Mouse (Mus musculus) heart, postnatal 4 days (tissue): ENCODE measurements around the gene Vmn2r115. TPM values are rescaled to one million over a fixed set of nuclear protein-coding genes. Genes with fewer than 3 reads are reported as not detected.
"Not testable (repeated sequence)": the region's sequence is repeated elsewhere in the genome, so short reads cannot be mapped to it uniquely, and the experiment has no call there.

ENCODE experiments used
- DNase-seq: peaks from one replicate; pipeline ENCODE4 v3.0.0; 2021
- total RNA-seq, 2 experiments: library from RNA; stranded (reverse); gene quantifications; 2 replicates each; pipeline ENCODE4 v1.2.3; 2021

The Vmn2r115 gene
- total RNA-seq = not detected

DNA sequence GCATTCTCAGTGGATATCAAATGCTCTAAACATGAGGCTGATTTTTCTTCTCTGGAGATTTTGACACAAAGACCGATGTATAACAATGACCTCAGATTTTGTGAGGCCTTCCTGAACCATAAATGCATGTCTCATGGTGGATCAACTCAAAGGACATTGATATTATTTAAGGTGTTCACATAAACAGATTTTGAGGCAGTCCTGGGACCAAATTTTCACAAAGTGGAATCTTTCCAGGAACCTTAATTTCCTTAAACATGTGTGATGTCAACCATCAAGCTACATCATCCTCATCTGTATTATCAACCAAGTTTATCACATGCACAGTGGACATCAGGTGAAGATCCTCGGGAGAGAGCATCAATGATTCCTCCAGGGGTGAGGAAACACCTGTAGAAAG is at the start of gene Vmn2r115:
TSS of gene Vmn2r115 (plus strand) at position 301 of the 400 bp plus-strand sequence.
- DNase-seq = not testable (repeated sequence)

DNA sequence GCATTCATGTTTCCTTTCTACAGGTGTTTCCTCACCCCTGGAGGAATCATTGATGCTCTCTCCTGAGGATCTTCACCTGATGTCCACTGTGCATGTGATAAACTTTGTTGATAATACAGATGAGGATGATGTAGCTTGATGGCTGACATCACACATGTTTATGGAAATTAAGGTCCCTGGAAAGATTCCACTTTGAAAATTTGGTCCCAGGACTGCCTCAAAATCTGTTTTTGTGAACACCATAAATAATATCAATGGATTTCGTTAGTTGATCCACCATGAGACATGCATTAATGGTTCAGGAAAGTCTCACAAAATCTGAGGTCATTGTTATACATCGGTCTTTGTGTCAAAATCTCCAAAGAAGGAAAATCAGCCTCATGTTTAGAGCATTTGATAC is 31.1 kb upstream of the Vmn2r115 start, which contains the start of gene Vmn2r114:
TSS of gene Vmn2r114 (minus strand) at position 101 of the 400 bp plus-strand sequence.
- DNase-seq = not testable (repeated sequence)

DNA sequence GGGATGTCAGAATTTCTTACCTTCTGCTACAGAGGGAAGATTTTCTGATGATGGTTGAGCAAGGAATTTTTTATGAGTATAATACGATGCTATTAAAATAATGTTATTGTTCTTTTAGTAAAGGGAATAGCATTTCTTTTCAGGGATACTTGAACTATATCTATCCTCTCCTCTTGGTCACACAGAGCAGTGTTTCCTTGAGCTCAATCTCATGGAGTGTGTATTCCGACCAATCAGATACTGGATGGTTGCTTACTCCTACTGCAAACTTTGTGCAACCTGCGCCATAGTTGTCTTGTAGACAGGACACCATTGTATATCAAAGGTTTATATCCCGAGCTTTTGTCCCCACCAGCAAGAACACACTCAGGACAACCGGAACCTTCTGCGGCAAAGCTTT is 12.9 kb upstream of the Vmn2r115 start:
- no peak for DNase-seq

DNA sequence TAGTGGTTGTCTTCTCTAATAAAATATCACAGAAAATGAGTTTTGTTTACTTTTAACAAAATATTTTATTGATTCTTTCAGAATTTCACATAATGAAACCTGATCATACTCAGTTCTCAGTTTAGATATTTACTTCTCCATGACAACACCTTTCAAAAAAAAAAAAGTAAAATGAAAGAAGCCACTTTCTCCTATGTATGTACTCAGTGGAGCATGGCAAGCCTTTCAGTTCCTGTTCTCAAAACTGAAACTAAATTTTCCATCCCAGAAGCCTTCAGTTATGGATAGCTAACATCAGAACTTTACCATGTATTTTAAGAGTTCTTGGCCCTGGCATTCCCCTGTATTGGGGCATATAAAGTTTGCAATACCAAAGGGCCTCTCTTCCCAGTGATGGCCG is 8.1 kb downstream of the Vmn2r115 start:
- DNase-seq = no peak

DNA sequence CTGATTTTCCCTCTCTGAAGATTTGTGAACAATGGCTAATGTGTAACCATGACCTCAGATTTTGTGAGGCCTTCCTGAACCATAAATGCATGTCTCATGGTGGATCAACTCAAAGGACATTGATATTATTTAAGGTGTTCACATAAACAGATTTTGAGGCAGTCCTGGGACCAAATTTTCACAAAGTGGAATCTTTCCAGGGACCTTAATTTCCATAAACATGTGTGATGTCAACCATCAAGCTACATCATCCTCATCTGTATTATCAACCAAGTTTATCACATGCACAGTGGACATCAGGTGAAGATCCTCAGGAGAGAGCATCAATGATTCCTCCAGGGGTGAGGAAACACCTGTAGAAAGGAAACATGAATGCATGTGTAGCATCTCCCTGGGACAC is 40.8 kb downstream of the Vmn2r115 start, which contains the start of gene Vmn2r116:
TSS of gene Vmn2r116 (plus strand) at position 301 of the 400 bp plus-strand sequence.
- not testable (repeated sequence) for DNase-seq

Other genes starting within 250 kb of the Vmn2r115 start
- 1 to 10 TPM; 7.3 to 8.2 TPM for gene Zfp40, start 150.5 kb upstream of the Vmn2r115 start, total RNA-seq
- gene Vmn2r114, start 31.2 kb upstream of the Vmn2r115 start, total RNA-seq = not detected
- gene Vmn2r116, start 40.9 kb downstream of the Vmn2r115 start, total RNA-seq = not detected
- gene Vmn2r117, start 136.0 kb downstream of the Vmn2r115 start, total RNA-seq = not detected
- gene Zfp213, start 220.5 kb downstream of the Vmn2r115 start, total RNA-seq = 1 to 10 TPM; 5.8 to 6.3 TPM